Mouse (Mus musculus) adipose tissue, adult 10 weeks (tissue): Measurements from ENCODE around the gene BC030867. TPM values are rescaled to one million over a fixed set of nuclear protein-coding genes. Genes with fewer than 3 reads are reported as not detected.

Experiments
- polyA plus RNA-seq: library from polyadenylated mRNA; stranded (reverse); fragments of 350-450 nt; fragmentation: Illumina TruSeq; extraction: RNeasy Lipid Tissue Mini Kit (QIAGEN cat#74804); gene quantifications from one replicate; pipeline ENCODE4 v1.2.3, GENCODE M21; 2014; ENCODE audit warnings: low read depth, low replicate concordance

Gene BC030867
- 0.57 TPM for polyA plus RNA-seq

GRCm38 (mm10) chr11:102248630-102249230 is at the start of gene BC030867:
BC030867 (plus strand) TSS chr11:102248882.

GRCm38 (mm10) chr11:102230006-102230741 is 18.5 kb upstream of the BC030867 start, which contains the start of gene Hdac5:
Hdac5 (minus strand) TSS chr11:102230166.

GRCm38 (mm10) chr11:102268520-102269244 is 20.0 kb downstream of the BC030867 start, which contains the start of gene Asb16:
Asb16 (plus strand) TSS chr11:102268743.

GRCm38 (mm10) chr11:102284501-102285094 is 35.9 kb downstream of the BC030867 start, which contains the start of gene Tmub2:
Tmub2 (plus strand) TSS chr11:102284931.

GRCm38 (mm10) chr11:102296491-102297472 is 48.1 kb downstream of the BC030867 start, which contains the start of gene Atxn7l3:
Atxn7l3 (minus strand) TSS chr11:102296631.

Other genes with a start within 250 kb of the BC030867 start
- gene Mpp3, start 220.4 kb upstream of the BC030867 start, polyA plus RNA-seq, result 21.9 TPM
- 59.1 TPM for gene Cd300lg, start 207.4 kb upstream of the BC030867 start, polyA plus RNA-seq
- 41.1 TPM for gene Mpp2, start 160.4 kb upstream of the BC030867 start, polyA plus RNA-seq
- gene Ppy, start 147.6 kb upstream of the BC030867 start, polyA plus RNA-seq, result 27.9 TPM
- gene Pyy, start 141.1 kb upstream of the BC030867 start, polyA plus RNA-seq, result not detected
- gene Nags, start 103.4 kb upstream of the BC030867 start, polyA plus RNA-seq, result 1.8 TPM
- 13.5 TPM for gene Tmem101, start 92.5 kb upstream of the BC030867 start, polyA plus RNA-seq
- gene Lsm12, start 63.6 kb upstream of the BC030867 start, polyA plus RNA-seq, result 29.4 TPM
- 69.1 TPM for gene G6pc3, start 59.3 kb upstream of the BC030867 start, polyA plus RNA-seq
- gene Hdac5, start 18.7 kb upstream of the BC030867 start, polyA plus RNA-seq, result 67.5 TPM
- gene Asb16, start 19.9 kb downstream of the BC030867 start, polyA plus RNA-seq, result 2.2 TPM
- 43.3 TPM for gene Tmub2, start 36.0 kb downstream of the BC030867 start, polyA plus RNA-seq
- gene Atxn7l3, start 47.7 kb downstream of the BC030867 start, polyA plus RNA-seq, result 34.5 TPM
- gene Ubtf, start 70.9 kb downstream of the BC030867 start, polyA plus RNA-seq, result 77.3 TPM
- 0.06 TPM for gene Slc4a1, start 117.3 kb downstream of the BC030867 start, polyA plus RNA-seq
- 1.8 TPM for gene Rundc3a, start 144.5 kb downstream of the BC030867 start, polyA plus RNA-seq
- 157 TPM for gene Slc25a39, start 159.1 kb downstream of the BC030867 start, polyA plus RNA-seq
- gene Grn, start 181.4 kb downstream of the BC030867 start, polyA plus RNA-seq, result 237 TPM
- 14.8 TPM for gene Fam171a2, start 198.8 kb downstream of the BC030867 start, polyA plus RNA-seq
- gene Itga2b, start 221.2 kb downstream of the BC030867 start, polyA plus RNA-seq, result 18.7 TPM